Mouse (Mus musculus): ENCODE data around the gene Fstl4.

- TF ChIP-seq CTCF (IDR thresholded peaks at IDR 0.05; ENCODE audit: extremely low read depth, insufficient read depth, insufficient read length, insufficient replicate concordance) (no peak), POLR2A (IDR thresholded peaks at IDR 0.05; ENCODE audit: low read depth, low read length) (no peak)
These were observed 351.3 kb downstream of the Fstl4 start for GRCm38 (mm10) chr11:53115711-53116110.

Data from spleen, adult 2 months (tissue).